Mouse (Mus musculus): Measurements from ENCODE around the gene Dnah8.
A peak's percentile ranks its signal among the peaks of the same experiment; 100 is the strongest.

Gene Dnah8

DNA sequence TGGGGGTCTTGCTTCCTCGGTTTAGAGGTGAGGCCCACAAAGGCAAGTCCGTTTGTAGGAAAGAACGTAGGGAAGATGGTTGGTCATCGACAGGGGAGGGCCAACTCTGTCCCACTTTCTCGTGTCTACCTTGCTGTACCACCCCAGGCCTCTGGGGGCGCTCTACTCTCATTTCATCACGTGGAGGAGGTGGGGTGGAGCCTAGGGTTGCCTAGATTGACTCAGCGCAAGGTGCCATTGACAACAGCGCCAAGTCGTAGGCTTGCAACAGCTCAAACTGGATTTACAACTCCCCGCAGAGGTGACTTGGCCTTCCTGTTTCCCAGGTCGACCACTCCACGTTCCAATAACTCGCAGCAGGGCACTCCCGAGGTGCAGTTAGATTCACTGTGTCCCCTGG is 250.1 kb downstream of the Dnah8 start:
- Histone ChIP-seq H3K4me3 (replicated peaks; ENCODE audit: low read length) (peak overlapping the region; percentile 71), H3K9me3 (ENCODE audit: low read length) (peaks cover 9% of the 10 kb centered on the region; the same call in 1 of the 2 replicates), H3K36me3 (ENCODE audit: insufficient read depth, low read length) (peaks cover 45% of the 10 kb centered on the region), H3K27me3 (ENCODE audit: insufficient read depth, low read length) (no peaks in the 10 kb centered on the region), H3K4me1 (replicated peaks; ENCODE audit: low read depth, low read length) (peaks cover 45% of the 10 kb centered on the region)
- TF ChIP-seq CTCF (conservative IDR thresholded peaks at IDR 0.05; ENCODE audit: low read length) (peak; percentile 98), NANOG (IDR thresholded peaks at IDR 0.05; ENCODE audit: borderline replicate concordance, low read length) (no peak), POU5F1 (IDR thresholded peaks at IDR 0.05; ENCODE audit: borderline replicate concordance, low read length) (no peak)

DNA sequence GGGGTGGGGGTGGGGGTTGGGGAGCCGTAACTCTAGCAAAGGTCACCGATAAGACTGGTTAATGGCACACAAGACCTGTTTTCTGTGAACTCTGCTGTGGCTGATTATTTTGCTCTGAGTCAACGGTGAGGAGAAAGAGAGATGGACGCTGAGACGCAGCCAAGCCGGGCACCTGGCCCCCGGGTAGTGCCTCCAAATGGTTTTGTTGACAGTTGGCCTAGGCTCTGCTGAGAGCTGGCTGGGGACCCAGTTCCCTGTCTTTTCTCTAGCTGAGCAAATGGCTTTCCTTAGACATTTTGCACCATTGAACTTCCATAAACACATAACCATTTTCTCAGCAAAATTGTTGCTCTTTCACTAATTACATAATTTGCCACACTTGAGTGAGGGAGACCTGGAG is 253.3 kb downstream of the Dnah8 start:
- Histone ChIP-seq H3K36me3 (ENCODE audit: insufficient read depth, low read length) (peaks cover 26% of the 10 kb centered on the region), H3K27me3 (ENCODE audit: insufficient read depth, low read length) (no peaks in the 10 kb centered on the region), H3K4me1 (replicated peaks; ENCODE audit: low read depth, low read length) (peaks cover 70% of the 10 kb centered on the region), H3K4me3 (replicated peaks; ENCODE audit: low read length) (peak overlapping the region; percentile 3; the same call in 1 of the 2 replicates), H3K9me3 (ENCODE audit: low read length) (peaks cover 9% of the 10 kb centered on the region; the same call in 1 of the 2 replicates)
- no peak for TF ChIP-seq CTCF (conservative IDR thresholded peaks at IDR 0.05; ENCODE audit: low read length)
- TF ChIP-seq NANOG (IDR thresholded peaks at IDR 0.05; ENCODE audit: borderline replicate concordance, low read length): no peak

DNA sequence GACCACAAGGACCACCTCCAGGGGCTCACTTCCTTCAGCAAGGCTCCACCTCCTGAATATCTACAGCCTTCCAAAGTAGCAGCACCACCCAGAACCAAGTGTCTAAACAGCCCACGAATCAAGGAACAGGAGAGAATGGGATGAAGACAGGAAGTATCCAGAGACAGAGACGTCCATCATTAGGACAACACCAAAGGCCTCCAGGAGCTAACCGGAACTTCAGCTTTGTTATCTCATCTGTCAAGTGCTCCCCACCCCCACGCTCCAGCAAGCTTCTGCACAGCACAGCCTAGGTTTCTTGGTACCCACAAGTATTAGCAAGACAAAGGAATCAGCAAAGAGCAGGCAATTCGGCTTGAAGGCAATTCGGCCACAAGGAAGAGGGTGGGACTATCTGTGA is 254.5 kb downstream of the Dnah8 start:
- peaks cover 81% of the 10 kb centered on the region for H3K4me1 ChIP-seq (replicated peaks; ENCODE audit: low read depth, low read length)
- peaks cover 5% of the 10 kb centered on the region; the same call in 1 of the 2 replicates for H3K9me3 ChIP-seq (ENCODE audit: low read length)
- peaks cover 30% of the 10 kb centered on the region for H3K36me3 ChIP-seq (ENCODE audit: insufficient read depth, low read length)
- H3K4me3 ChIP-seq (replicated peaks; ENCODE audit: low read length): peak overlapping the region; percentile 56
- TF ChIP-seq POU5F1 (IDR thresholded peaks at IDR 0.05; ENCODE audit: borderline replicate concordance, low read length) (no peak; the same call in 1 of the 2 replicates), CTCF (conservative IDR thresholded peaks at IDR 0.05; ENCODE audit: low read length) (no peak), NANOG (IDR thresholded peaks at IDR 0.05; ENCODE audit: borderline replicate concordance, low read length) (peak; percentile 16; the same call in 1 of the 2 replicates)
- no peaks in the 10 kb centered on the region for H3K27me3 ChIP-seq (ENCODE audit: insufficient read depth, low read length)

DNA sequence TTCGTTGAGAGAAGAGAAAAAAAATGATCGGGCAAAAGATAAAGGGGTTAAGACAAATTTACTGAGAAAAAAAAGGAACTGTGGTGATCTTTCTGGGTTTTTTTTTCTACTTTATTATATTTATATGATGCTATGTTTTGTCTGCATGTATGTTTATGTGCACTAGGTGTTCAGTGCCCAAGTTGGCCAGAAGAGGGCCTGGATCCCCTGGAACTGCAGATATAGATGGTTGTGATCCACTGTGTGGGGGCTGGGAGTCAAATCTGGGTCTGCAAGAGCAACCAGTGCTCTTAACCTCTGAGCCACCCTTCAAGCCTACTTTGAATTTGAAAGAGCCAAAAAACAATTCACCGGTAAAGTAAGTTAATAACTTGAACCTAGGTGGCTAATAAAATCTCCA is 256.2 kb downstream of the Dnah8 start:
- Histone ChIP-seq H3K27me3 (ENCODE audit: insufficient read depth, low read length) (no peaks in the 10 kb centered on the region), H3K4me3 (replicated peaks; ENCODE audit: low read length) (peak overlapping the region; percentile 73), H3K4me1 (replicated peaks; ENCODE audit: low read depth, low read length) (peaks cover 78% of the 10 kb centered on the region), H3K36me3 (ENCODE audit: insufficient read depth, low read length) (peaks cover 21% of the 10 kb centered on the region), H3K9me3 (ENCODE audit: low read length) (no peaks in the 10 kb centered on the region)
- TF ChIP-seq POU5F1 (IDR thresholded peaks at IDR 0.05; ENCODE audit: borderline replicate concordance, low read length) (no peak), CTCF (conservative IDR thresholded peaks at IDR 0.05; ENCODE audit: low read length) (peak; percentile 67), NANOG (IDR thresholded peaks at IDR 0.05; ENCODE audit: borderline replicate concordance, low read length) (no peak)

DNA sequence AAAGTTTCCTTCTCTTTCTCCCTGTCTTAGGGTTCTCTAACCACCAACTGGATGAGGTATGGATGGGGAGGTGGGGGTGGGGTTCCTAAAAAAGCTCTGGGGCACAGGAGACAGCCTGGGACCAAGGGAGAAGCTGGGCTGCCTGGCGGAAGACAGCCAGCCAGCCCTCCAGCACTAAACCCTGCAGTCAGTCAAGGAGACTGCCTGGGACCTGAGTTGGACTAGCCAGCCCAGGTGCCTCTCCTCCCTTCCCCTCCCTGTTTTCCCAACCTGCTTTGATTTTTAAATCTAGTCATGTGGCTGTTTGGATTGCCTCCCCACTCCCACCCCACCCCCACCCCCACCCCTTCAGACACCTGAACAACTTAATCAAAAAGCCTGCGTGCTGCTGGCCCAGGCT is 256.8 kb downstream of the Dnah8 start:
- Histone ChIP-seq H3K9me3 (ENCODE audit: low read length) (no peaks in the 10 kb centered on the region), H3K4me3 (replicated peaks; ENCODE audit: low read length) (peak overlapping the region; percentile 73), H3K36me3 (ENCODE audit: insufficient read depth, low read length) (peaks cover 19% of the 10 kb centered on the region), H3K4me1 (replicated peaks; ENCODE audit: low read depth, low read length) (peaks cover 78% of the 10 kb centered on the region), H3K27me3 (ENCODE audit: insufficient read depth, low read length) (no peaks in the 10 kb centered on the region)
- TF ChIP-seq POU5F1 (IDR thresholded peaks at IDR 0.05; ENCODE audit: borderline replicate concordance, low read length): no peak

DNA sequence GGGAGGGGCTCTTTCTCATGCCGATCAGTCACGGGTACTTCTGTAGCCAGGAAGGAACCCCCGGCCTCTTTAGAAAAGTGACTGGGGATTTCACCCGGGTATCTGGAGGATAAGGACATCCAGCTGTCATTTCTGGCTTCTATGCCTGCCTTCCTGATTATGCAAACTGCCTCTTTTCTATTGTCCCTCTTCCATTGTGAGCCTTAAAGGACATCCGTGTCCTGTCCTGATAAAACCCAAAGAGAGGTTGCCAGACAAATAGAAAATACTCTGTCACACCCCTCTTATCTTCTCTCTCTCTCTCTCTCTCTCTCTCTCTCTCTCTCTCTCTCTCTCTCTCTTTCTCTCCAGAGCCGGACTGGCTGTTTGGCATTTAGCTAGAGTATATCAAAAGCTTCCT is 258.1 kb downstream of the Dnah8 start:
- Histone ChIP-seq H3K4me3 (replicated peaks; ENCODE audit: low read length) (peak overlapping the region; percentile 17), H3K27me3 (ENCODE audit: insufficient read depth, low read length) (0 out of 2 replicates have a peak, but pooled peaks cover under 1% of the 10 kb centered on the region), H3K4me1 (replicated peaks; ENCODE audit: low read depth, low read length) (peaks cover 72% of the 10 kb centered on the region), H3K36me3 (ENCODE audit: insufficient read depth, low read length) (peaks cover 11% of the 10 kb centered on the region), H3K9me3 (ENCODE audit: low read length) (peaks cover 3% of the 10 kb centered on the region; the same call in 1 of the 2 replicates)
- TF ChIP-seq POU5F1 (IDR thresholded peaks at IDR 0.05; ENCODE audit: borderline replicate concordance, low read length): no peak
- no peak for TF ChIP-seq CTCF (conservative IDR thresholded peaks at IDR 0.05; ENCODE audit: low read length)
- no peak for TF ChIP-seq NANOG (IDR thresholded peaks at IDR 0.05; ENCODE audit: borderline replicate concordance, low read length)

DNA sequence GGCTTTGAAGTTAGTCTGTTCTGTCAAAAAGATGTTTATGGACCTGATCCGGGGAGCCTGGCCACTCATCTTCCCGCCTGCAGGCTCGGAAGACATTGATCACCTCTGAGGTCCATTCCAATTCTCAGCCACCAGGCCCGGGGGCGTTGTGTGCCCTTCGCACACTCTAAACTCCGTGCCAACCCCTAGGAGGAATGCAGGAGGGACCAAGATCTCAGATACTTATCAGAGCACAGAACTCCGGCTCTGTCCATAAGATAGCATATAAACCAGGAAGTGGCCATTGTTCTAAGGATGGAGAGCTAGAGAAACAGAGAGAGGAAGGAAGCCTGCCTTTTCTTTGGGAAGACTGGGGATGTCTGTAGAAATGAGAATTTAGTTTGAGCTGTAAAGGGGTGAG is 259.4 kb downstream of the Dnah8 start:
- peaks cover 11% of the 10 kb centered on the region for H3K36me3 ChIP-seq (ENCODE audit: insufficient read depth, low read length)
- TF ChIP-seq CTCF (conservative IDR thresholded peaks at IDR 0.05; ENCODE audit: low read length) (no peak), POU5F1 (IDR thresholded peaks at IDR 0.05; ENCODE audit: borderline replicate concordance, low read length) (no peak), NANOG (IDR thresholded peaks at IDR 0.05; ENCODE audit: borderline replicate concordance, low read length) (no peak)
- H3K27me3 ChIP-seq (ENCODE audit: insufficient read depth, low read length): peaks cover 12% of the 10 kb centered on the region
- peaks cover 3% of the 10 kb centered on the region; the same call in 1 of the 2 replicates for H3K9me3 ChIP-seq (ENCODE audit: low read length)
- H3K4me1 ChIP-seq (replicated peaks; ENCODE audit: low read depth, low read length): peaks cover 62% of the 10 kb centered on the region
- H3K4me3 ChIP-seq (replicated peaks; ENCODE audit: low read length): no peak overlapping the region

DNA sequence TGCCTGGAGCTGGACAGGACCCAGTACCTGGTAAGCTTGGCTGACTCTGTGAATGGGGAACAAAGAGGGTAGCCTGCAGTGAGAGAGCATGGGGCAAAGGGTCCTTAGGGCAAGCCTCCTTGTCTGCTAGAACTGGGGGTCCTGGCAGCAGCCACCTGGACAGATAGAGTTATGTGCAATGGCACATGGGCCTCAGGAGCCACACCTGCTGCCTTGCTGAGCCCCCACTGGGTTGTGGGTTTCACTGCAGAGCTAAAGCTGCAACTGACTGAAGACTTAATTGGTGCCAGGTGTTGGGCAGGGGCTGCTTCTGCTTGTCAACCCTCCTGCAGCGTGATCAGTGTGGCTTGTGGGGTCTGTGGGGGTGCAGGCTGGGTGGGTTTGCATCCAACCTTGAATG is 267.9 kb downstream of the Dnah8 start:
- Histone ChIP-seq H3K4me3 (replicated peaks; ENCODE audit: low read length) (no peak overlapping the region), H3K4me1 (replicated peaks; ENCODE audit: low read depth, low read length) (peaks cover 37% of the 10 kb centered on the region), H3K9me3 (ENCODE audit: low read length) (no peaks in the 10 kb centered on the region), H3K27me3 (ENCODE audit: insufficient read depth, low read length) (peaks cover 64% of the 10 kb centered on the region), H3K36me3 (ENCODE audit: insufficient read depth, low read length) (no peaks in the 10 kb centered on the region)
- TF ChIP-seq CTCF (conservative IDR thresholded peaks at IDR 0.05; ENCODE audit: low read length) (no peak; the same call in 1 of the 2 replicates), POU5F1 (IDR thresholded peaks at IDR 0.05; ENCODE audit: borderline replicate concordance, low read length) (no peak), NANOG (IDR thresholded peaks at IDR 0.05; ENCODE audit: borderline replicate concordance, low read length) (no peak)

DNA sequence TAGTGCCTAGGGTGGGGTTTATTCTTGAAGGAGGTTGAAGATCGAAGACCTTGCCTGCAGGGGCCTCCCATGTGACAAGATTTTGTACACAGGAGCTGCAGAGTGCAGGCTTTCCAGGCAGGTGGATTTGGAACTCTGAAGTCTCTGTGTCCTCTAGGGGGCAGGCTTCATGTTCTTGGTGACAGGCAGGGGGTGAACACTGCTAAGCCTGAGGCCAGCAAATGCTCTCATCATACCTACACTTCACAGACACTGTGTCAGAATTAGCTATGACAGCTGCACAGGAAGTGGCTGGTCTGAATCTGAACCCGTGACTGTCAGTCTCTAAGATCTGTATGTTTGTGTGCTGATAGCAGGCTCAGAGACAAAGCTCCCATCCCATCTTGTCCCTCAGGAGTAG is 268.6 kb downstream of the Dnah8 start:
- H3K4me3 ChIP-seq (replicated peaks; ENCODE audit: low read length): no peak overlapping the region
- H3K4me1 ChIP-seq (replicated peaks; ENCODE audit: low read depth, low read length): peaks cover 37% of the 10 kb centered on the region
- no peaks in the 10 kb centered on the region for H3K36me3 ChIP-seq (ENCODE audit: insufficient read depth, low read length)
- H3K27me3 ChIP-seq (ENCODE audit: insufficient read depth, low read length): peaks cover 58% of the 10 kb centered on the region
- TF ChIP-seq NANOG (IDR thresholded peaks at IDR 0.05; ENCODE audit: borderline replicate concordance, low read length): no peak
- no peak for TF ChIP-seq POU5F1 (IDR thresholded peaks at IDR 0.05; ENCODE audit: borderline replicate concordance, low read length)
- peak; percentile 72 for TF ChIP-seq CTCF (conservative IDR thresholded peaks at IDR 0.05; ENCODE audit: low read length)
- H3K9me3 ChIP-seq (ENCODE audit: low read length): no peaks in the 10 kb centered on the region
